Mouse (Mus musculus): ENCODE measurements around the gene Mrc2. TPM values are rescaled to one million over a fixed set of nuclear protein-coding genes. Genes with fewer than 3 reads are reported as not detected.

Gene Mrc2
- polyA plus RNA-seq, 1 experiment from 2014 or later, result 3.4 TPM

DNA sequence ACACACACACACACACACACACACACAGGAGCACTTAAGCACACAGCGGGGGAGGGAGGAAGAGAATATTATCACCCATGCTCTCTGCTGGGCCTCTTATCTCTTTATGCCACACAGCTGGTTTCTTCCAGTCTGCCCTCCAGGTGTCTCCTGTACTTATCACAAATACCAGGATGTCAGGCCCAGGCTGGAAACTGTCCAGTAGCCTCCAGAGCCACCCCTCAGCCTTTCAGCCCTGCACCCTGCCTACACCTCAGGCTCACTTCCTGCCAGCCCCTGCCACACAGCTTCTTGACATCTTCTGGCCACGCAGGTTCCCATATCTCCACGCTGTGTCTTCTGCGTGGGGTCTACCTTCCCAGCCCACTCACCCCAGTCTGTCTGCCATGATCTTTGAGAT is 73.6 kb downstream of the Mrc2 start:
- H3K36me3 ChIP-seq (replicated peaks; ENCODE audit: control insufficient read depth, insufficient read depth), result no peaks in the 10 kb centered on the region
- no peak overlapping the region for H3K4me3 ChIP-seq (replicated peaks; ENCODE audit: low read length)
- no peak overlapping the region for H3K27ac ChIP-seq
- H3K9ac ChIP-seq, result no peak overlapping the region
- peaks cover 24% of the 10 kb centered on the region for H3K4me1 ChIP-seq (replicated peaks; ENCODE audit: control insufficient read depth, insufficient read depth, low read length)
- 73% methylated on average over 3 of the region's 4 CpGs for WGBS
- H3K9me3 ChIP-seq (ENCODE audit: control insufficient read depth, low read length), result no peaks in the 10 kb centered on the region
- no peak overlapping the region for H3K4me2 ChIP-seq (replicated peaks)
- no peaks in the 10 kb centered on the region for H3K27me3 ChIP-seq (ENCODE audit: control insufficient read depth, insufficient read depth, low read length)
- ATAC-seq (ENCODE audit: low FRiP score), result no peak
- no peak for DNase-seq (ENCODE audit: low spot score)

DNA sequence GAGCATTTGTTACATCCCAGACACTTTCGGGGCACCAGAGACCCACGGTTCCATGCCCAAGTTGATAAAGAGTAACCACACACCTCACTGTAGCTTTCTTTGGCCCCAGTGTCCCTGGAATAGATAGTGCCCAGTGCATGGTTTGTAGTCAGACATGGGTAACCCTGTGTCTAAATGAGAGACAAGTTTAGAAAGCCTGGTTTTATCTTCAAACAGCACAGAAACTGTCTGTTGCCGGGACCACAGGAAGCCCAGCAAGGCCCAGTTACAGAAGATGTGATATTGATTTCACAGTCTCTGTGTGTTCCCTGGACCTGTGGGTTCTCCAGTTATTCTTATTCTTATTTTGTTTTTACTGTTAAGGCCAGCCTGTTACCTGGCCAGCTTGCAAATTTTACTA is 74.7 kb downstream of the Mrc2 start:
- H3K4me1 ChIP-seq (replicated peaks; ENCODE audit: control insufficient read depth, insufficient read depth, low read length), result peaks cover 24% of the 10 kb centered on the region
- ATAC-seq (ENCODE audit: low FRiP score), result no peak
- H3K27ac ChIP-seq, result no peak overlapping the region
- WGBS, result 93% methylated on average over 3 of the region's 3 CpGs
- no peaks in the 10 kb centered on the region for H3K36me3 ChIP-seq (replicated peaks; ENCODE audit: control insufficient read depth, insufficient read depth)
- DNase-seq (ENCODE audit: low spot score), result no peak
- H3K4me3 ChIP-seq (replicated peaks; ENCODE audit: low read length), result no peak overlapping the region
- H3K9me3 ChIP-seq (ENCODE audit: control insufficient read depth, low read length), result no peaks in the 10 kb centered on the region
- H3K9ac ChIP-seq, result no peak overlapping the region
- no peak overlapping the region for H3K4me2 ChIP-seq (replicated peaks)
- no peaks in the 10 kb centered on the region for H3K27me3 ChIP-seq (ENCODE audit: control insufficient read depth, insufficient read depth, low read length)

DNA sequence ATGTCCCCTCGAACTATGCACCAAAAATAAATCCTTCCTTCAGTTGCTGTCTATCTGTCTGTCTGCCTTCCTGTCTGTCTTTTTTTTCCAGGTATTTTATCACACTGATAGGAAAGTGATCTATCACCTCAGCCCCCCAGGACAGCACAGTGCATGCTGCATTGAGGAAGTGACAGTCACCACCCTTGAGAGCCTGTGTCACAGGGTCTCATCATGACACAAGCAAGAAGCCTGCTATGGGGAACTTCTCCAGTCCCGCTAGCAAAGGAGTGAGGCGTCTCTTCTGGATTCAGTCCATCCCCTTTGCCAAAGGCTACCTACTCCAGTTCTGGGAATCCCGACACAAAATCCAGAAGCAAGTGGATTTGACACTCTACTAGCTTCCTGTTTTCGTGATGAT is 76.4 kb downstream of the Mrc2 start:
- H3K9me3 ChIP-seq (ENCODE audit: control insufficient read depth, low read length), result no peaks in the 10 kb centered on the region
- DNase-seq (ENCODE audit: low spot score) (no peak), ATAC-seq (ENCODE audit: low FRiP score) (no peak)
- H3K27ac ChIP-seq, result no peak overlapping the region
- whole genome bisulfite sequencing, result 90% methylated on average over 5 of the region's 5 CpGs
- no peak overlapping the region for H3K4me3 ChIP-seq (replicated peaks; ENCODE audit: low read length)
- peaks cover 20% of the 10 kb centered on the region for H3K4me1 ChIP-seq (replicated peaks; ENCODE audit: control insufficient read depth, insufficient read depth, low read length)
- H3K36me3 ChIP-seq (replicated peaks; ENCODE audit: control insufficient read depth, insufficient read depth), result no peaks in the 10 kb centered on the region
- H3K9ac ChIP-seq, result no peak overlapping the region
- H3K27me3 ChIP-seq (ENCODE audit: control insufficient read depth, insufficient read depth, low read length), result no peaks in the 10 kb centered on the region
- H3K4me2 ChIP-seq (replicated peaks), result no peak overlapping the region

DNA sequence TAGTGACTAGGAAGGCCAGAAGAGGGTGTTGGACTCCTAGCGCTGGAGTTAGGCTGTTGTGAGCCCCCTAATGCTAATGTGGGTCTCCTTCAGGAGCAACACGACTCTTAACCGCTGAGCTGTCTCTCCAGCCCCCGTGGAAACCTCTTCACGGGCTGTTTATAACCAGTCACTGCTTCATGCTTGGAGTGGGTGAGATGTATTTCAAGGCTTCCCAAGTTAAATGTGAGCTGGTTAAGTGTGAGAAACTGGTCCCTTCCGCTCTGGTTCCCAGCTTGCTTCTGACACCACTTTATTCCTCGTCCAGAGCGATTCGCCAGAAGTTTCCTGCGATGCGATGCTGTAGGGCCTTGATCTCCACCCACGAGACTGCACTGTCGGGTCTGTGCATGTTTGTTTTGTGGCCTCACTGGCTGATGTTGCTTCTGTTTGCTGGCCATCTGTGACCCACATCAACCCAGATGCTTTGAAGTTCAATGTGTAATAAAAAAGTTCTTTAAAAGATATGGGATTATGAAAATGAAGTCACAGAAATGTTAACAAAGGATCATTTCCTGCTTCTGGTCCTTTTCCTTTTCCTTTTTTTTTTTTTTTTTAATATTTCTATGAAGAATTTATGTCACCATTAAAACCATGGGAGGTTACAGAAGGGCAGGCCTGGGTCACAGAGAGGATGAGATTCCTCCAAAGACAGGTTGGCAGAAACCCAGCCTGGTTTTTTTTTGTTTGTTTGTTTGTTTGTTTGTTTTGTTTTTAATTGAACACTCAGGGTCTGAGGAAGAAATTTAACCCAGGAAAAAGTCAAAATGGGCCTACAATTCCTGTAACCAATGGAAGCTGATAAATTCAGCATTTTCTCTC is 77.3 kb downstream of the Mrc2 start:
- H3K9me3 ChIP-seq (ENCODE audit: control insufficient read depth, low read length), result no peaks in the 10 kb centered on the region
- no peaks in the 10 kb centered on the region for H3K36me3 ChIP-seq (replicated peaks; ENCODE audit: control insufficient read depth, insufficient read depth)
- 87% methylated on average over 13 of the region's 13 CpGs for WGBS
- peaks cover 10% of the 10 kb centered on the region for H3K4me1 ChIP-seq (replicated peaks; ENCODE audit: control insufficient read depth, insufficient read depth, low read length)
- DNase-seq (ENCODE audit: low spot score) (no peak), ATAC-seq (ENCODE audit: low FRiP score) (no peak)
- H3K27me3 ChIP-seq (ENCODE audit: control insufficient read depth, insufficient read depth, low read length), result no peaks in the 10 kb centered on the region
- H3K9ac ChIP-seq, result no peak overlapping the region
- no peak overlapping the region for H3K27ac ChIP-seq
- H3K4me3 ChIP-seq (replicated peaks; ENCODE audit: low read length), result no peak overlapping the region
- no peak overlapping the region for H3K4me2 ChIP-seq (replicated peaks)

DNA sequence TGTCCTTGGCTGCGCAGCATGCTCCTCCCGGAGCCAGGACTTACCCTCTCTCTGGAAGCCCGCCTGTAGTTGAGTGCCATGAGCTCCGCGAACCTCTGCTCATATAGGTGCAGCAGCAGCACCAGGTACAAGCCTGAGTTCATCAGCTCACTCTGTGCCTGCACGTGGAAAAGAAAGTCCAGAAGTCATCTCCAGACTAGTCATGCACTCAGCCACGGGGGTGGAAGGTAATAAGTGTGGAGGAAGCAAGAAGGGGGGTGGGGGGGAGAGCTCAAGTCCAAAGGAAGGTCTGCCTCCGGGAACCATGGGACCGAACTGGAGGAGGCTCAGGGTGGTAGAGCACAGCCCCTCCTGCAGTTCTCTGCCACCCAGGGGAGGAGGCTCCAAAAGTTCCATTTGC is 79.4 kb downstream of the Mrc2 start:
- no peak overlapping the region for H3K4me3 ChIP-seq (replicated peaks; ENCODE audit: low read length)
- DNase-seq (ENCODE audit: low spot score) (no peak), ATAC-seq (ENCODE audit: low FRiP score) (no peak)
- H3K36me3 ChIP-seq (replicated peaks; ENCODE audit: control insufficient read depth, insufficient read depth), result no peaks in the 10 kb centered on the region
- H3K9ac ChIP-seq, result no peak overlapping the region
- WGBS, result 84% methylated on average over 9 of the region's 9 CpGs
- no peak overlapping the region for H3K4me2 ChIP-seq (replicated peaks)
- no peaks in the 10 kb centered on the region for H3K9me3 ChIP-seq (ENCODE audit: control insufficient read depth, low read length)
- H3K27ac ChIP-seq, result no peak overlapping the region
- no peaks in the 10 kb centered on the region for H3K4me1 ChIP-seq (replicated peaks; ENCODE audit: control insufficient read depth, insufficient read depth, low read length)
- H3K27me3 ChIP-seq (ENCODE audit: control insufficient read depth, insufficient read depth, low read length), result no peaks in the 10 kb centered on the region

DNA sequence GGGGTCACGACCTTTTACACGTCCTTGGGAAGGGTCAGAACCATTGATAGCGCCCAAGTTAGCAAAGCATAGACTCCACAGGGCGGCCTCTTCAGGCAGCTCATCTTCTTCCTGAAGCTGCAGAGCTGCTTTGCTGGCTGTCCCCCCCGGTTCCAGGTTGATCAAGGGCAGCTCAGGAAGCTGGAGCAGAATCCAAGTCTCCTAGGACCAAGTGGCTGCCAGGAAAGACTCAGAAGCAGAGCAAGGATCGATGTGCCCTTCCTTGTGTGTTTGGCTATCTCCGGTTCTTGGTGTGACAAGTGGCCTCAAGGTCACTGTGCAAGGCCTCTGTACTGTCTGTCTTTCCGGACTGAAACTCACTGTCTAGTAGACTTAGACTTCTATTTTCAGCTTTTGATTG is 81.4 kb downstream of the Mrc2 start:
- Histone ChIP-seq H3K36me3 (replicated peaks; ENCODE audit: control insufficient read depth, insufficient read depth) (no peaks in the 10 kb centered on the region), H3K9me3 (ENCODE audit: control insufficient read depth, low read length) (no peaks in the 10 kb centered on the region), H3K4me2 (replicated peaks) (no peak overlapping the region), H3K27me3 (ENCODE audit: control insufficient read depth, insufficient read depth, low read length) (no peaks in the 10 kb centered on the region), H3K27ac (no peak overlapping the region), H3K4me1 (replicated peaks; ENCODE audit: control insufficient read depth, insufficient read depth, low read length) (no peaks in the 10 kb centered on the region), H3K9ac (no peak overlapping the region), H3K4me3 (replicated peaks; ENCODE audit: low read length) (no peak overlapping the region)
- 81% methylated on average over 8 of the region's 8 CpGs for WGBS
- DNase-seq (ENCODE audit: low spot score), result no peak
- no peak for ATAC-seq (ENCODE audit: low FRiP score)

DNA sequence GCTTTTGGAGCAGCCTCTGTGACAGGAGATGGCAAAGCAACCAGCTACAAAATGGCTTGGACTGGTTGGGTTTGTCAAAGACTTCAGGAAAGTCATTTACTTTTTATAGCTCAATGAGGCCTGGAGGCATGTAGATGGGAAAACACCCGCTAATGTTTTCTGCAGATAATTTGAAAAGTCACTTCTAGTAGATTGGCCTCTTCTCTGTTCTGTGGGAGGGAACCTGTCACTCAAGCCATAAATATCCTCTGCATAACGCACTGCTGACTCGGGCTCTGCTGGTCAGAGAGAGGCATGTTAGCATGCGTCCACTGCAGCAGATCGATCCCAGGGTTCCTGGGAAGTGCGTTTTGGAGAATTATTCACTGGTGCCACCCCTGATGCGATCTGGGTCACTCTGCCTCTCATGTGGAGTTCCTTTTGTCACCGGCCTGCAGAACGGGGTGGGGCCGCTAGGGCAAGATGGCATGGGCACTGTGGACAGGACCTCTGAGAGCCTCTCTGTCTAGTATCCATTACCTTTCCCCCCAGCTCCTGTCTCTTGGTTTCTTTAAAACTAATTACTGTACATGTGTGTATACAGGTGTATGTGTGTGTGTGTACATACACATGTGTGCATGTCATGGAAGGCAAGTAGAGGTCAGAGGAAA is 82.2 kb downstream of the Mrc2 start:
- H3K27ac ChIP-seq, result no peak overlapping the region
- H3K36me3 ChIP-seq (replicated peaks; ENCODE audit: control insufficient read depth, insufficient read depth), result no peaks in the 10 kb centered on the region
- no peak overlapping the region for H3K9ac ChIP-seq
- H3K9me3 ChIP-seq (ENCODE audit: control insufficient read depth, low read length), result no peaks in the 10 kb centered on the region
- H3K4me3 ChIP-seq (replicated peaks; ENCODE audit: low read length), result no peak overlapping the region
- H3K27me3 ChIP-seq (ENCODE audit: control insufficient read depth, insufficient read depth, low read length), result no peaks in the 10 kb centered on the region
- ATAC-seq (ENCODE audit: low FRiP score) (no peak), DNase-seq (ENCODE audit: low spot score) (no peak)
- no peak overlapping the region for H3K4me2 ChIP-seq (replicated peaks)
- 69% methylated on average over 10 of the region's 10 CpGs for WGBS
- H3K4me1 ChIP-seq (replicated peaks; ENCODE audit: control insufficient read depth, insufficient read depth, low read length), result no peaks in the 10 kb centered on the region

DNA sequence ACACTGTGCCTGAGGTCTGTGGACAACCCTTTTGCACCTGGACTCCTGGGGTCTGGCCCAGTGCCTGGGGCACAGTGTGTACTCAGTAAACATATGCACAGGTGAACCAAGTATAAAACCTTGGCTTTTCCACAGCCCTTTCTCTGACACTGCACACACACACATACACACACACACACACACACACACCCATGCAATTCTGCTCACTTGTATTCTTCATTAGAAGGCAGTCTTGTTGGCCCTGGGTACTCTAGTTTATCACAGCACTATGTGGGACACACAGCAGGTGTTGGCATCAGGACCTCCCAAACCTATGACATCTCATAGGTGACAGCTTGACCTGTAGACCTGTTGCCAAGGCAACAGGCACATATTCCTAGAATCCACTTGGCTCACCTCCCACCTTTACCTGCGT is 83.4 kb downstream of the Mrc2 start:
- Histone ChIP-seq H3K4me3 (replicated peaks; ENCODE audit: low read length) (no peak overlapping the region), H3K27me3 (ENCODE audit: control insufficient read depth, insufficient read depth, low read length) (no peaks in the 10 kb centered on the region), H3K4me2 (replicated peaks) (no peak overlapping the region), H3K9me3 (ENCODE audit: control insufficient read depth, low read length) (no peaks in the 10 kb centered on the region), H3K27ac (no peak overlapping the region), H3K4me1 (replicated peaks; ENCODE audit: control insufficient read depth, insufficient read depth, low read length) (no peaks in the 10 kb centered on the region), H3K36me3 (replicated peaks; ENCODE audit: control insufficient read depth, insufficient read depth) (no peaks in the 10 kb centered on the region), H3K9ac (no peak overlapping the region)
- no peak for DNase-seq (ENCODE audit: low spot score)
- 88% methylated on average over 1 of the region's 1 CpGs for WGBS
- ATAC-seq (ENCODE audit: low FRiP score), result no peak

DNA sequence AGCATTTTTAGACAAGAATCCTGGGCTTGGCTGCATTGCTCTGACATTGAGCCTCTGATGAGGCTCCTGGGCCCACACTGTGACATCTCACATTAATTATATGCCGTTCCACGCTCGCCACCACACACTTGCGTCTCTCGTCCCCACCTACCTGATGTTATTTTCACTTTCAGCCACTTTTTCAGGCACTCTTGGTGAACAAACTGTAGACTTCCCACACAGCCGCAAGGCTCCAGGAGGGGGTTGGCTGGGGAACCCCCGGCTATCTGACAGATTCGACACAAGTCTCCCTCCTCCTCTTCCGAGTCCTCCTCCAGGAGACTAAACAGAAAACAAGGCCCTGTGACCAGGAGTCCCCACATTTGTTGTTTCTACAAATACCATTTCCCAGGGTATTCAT is 92.8 kb downstream of the Mrc2 start:
- H3K9ac ChIP-seq, result no peak overlapping the region
- H3K4me3 ChIP-seq (replicated peaks; ENCODE audit: low read length), result no peak overlapping the region
- H3K27ac ChIP-seq, result no peak overlapping the region
- 0 out of 2 replicates have a peak, but pooled peaks cover 6% of the 10 kb centered on the region for H3K4me1 ChIP-seq (replicated peaks; ENCODE audit: control insufficient read depth, insufficient read depth, low read length)
- 80% methylated on average over 9 of the region's 9 CpGs for WGBS
- H3K4me2 ChIP-seq (replicated peaks), result no peak overlapping the region
- DNase-seq (ENCODE audit: low spot score), result no peak
- no peaks in the 10 kb centered on the region for H3K9me3 ChIP-seq (ENCODE audit: control insufficient read depth, low read length)
- H3K36me3 ChIP-seq (replicated peaks; ENCODE audit: control insufficient read depth, insufficient read depth), result no peaks in the 10 kb centered on the region
- H3K27me3 ChIP-seq (ENCODE audit: control insufficient read depth, insufficient read depth, low read length), result no peaks in the 10 kb centered on the region
- ATAC-seq (ENCODE audit: low FRiP score), result no peak

Data from hindbrain, embryonic 14.5 days (tissue).